Mouse (Mus musculus): Measurements from ENCODE around the gene Isca1. TPM values are rescaled to one million over a fixed set of nuclear protein-coding genes. Genes with fewer than 3 reads are reported as not detected.
A peak's percentile ranks its signal among the peaks of the same experiment; 100 is the strongest.
"Not testable (repeated sequence)": the region's sequence is repeated elsewhere in the genome, so short reads cannot be mapped to it uniquely, and the experiment has no call there.

Isca1 gene
- polyA plus RNA-seq, 1 experiment = 68.6 TPM

- peaks cover 100% of the 10 kb centered on the region for H3K36me3 ChIP-seq (ENCODE audit: control insufficient read depth)
- no peak for TF ChIP-seq TAL1 (IDR thresholded peaks at IDR 0.05; ENCODE audit: low read length)
- no peak for TF ChIP-seq GATA1 (IDR thresholded peaks at IDR 0.05; ENCODE audit: low read length)
- H3K27me3 ChIP-seq (ENCODE audit: control insufficient read depth) = no peaks in the 10 kb centered on the region
- no peak overlapping the region for H3K4me3 ChIP-seq (replicated peaks)
- peaks cover 92% of the 10 kb centered on the region for H3K4me1 ChIP-seq (ENCODE audit: control insufficient read depth)
- no peaks in the 10 kb centered on the region for H3K9me3 ChIP-seq (ENCODE audit: control insufficient read depth, low read length)
Measured at GRCm38 (mm10) chr13:59794786-59795185, 25.2 kb upstream of the Isca1 start.

- H3K36me3 ChIP-seq (ENCODE audit: control insufficient read depth) = peaks cover 99% of the 10 kb centered on the region
- H3K4me3 ChIP-seq (replicated peaks) = no peak within 1 kb of the TSS
- no peak for TF ChIP-seq GATA1 (IDR thresholded peaks at IDR 0.05; ENCODE audit: low read length)
- TF ChIP-seq TAL1 (IDR thresholded peaks at IDR 0.05; ENCODE audit: low read length) = no peak
- peaks cover 14% of the 10 kb centered on the region for H3K4me1 ChIP-seq (ENCODE audit: control insufficient read depth)
- H3K9me3 ChIP-seq (ENCODE audit: control insufficient read depth, low read length) = peaks cover 11% of the 10 kb centered on the region
- no peaks in the 10 kb centered on the region for H3K27me3 ChIP-seq (ENCODE audit: control insufficient read depth)
Measured at GRCm38 (mm10) chr13:59782145-59782544, 12.5 kb upstream of the Isca1 start, which contains the start of gene Gm49354. Gene Gm49354, minus strand, starts transcription at chr13:59782245.

GRCm38 (mm10) chr13:59779744-59780264 lies 10.2 kb upstream of the Isca1 start:
- H3K4me3 ChIP-seq (replicated peaks); H3K27me3 ChIP-seq (ENCODE audit: control insufficient read depth): not testable (repeated sequence)
- Histone ChIP-seq H3K9me3 (ENCODE audit: control insufficient read depth, low read length) (peaks cover 11% of the 10 kb centered on the region), H3K36me3 (ENCODE audit: control insufficient read depth) (peaks cover 99% of the 10 kb centered on the region), H3K4me1 (ENCODE audit: control insufficient read depth) (peaks cover 29% of the 10 kb centered on the region)

- peaks cover 30% of the 10 kb centered on the region for H3K4me1 ChIP-seq (ENCODE audit: control insufficient read depth)
- H3K4me3 ChIP-seq (replicated peaks) = no peak overlapping the region
- no peaks in the 10 kb centered on the region for H3K27me3 ChIP-seq (ENCODE audit: control insufficient read depth)
- no peak for TF ChIP-seq GATA1 (IDR thresholded peaks at IDR 0.05; ENCODE audit: low read length)
- TF ChIP-seq TAL1 (IDR thresholded peaks at IDR 0.05; ENCODE audit: low read length) = no peak
- peaks cover 11% of the 10 kb centered on the region for H3K9me3 ChIP-seq (ENCODE audit: control insufficient read depth, low read length)
- peaks cover 99% of the 10 kb centered on the region for H3K36me3 ChIP-seq (ENCODE audit: control insufficient read depth)
Measured at GRCm38 (mm10) chr13:59779213-59779612, 9.6 kb upstream of the Isca1 start.

GRCm38 (mm10) chr13:59775168-59775567 lies 5.6 kb upstream of the Isca1 start:
- Histone ChIP-seq H3K27me3 (ENCODE audit: control insufficient read depth) (no peaks in the 10 kb centered on the region), H3K4me1 (ENCODE audit: control insufficient read depth) (peaks cover 67% of the 10 kb centered on the region), H3K36me3 (ENCODE audit: control insufficient read depth) (peaks cover 99% of the 10 kb centered on the region), H3K9me3 (ENCODE audit: control insufficient read depth, low read length) (peaks cover 1% of the 10 kb centered on the region), H3K4me3 (replicated peaks) (no peak overlapping the region)
- TF ChIP-seq TAL1 (IDR thresholded peaks at IDR 0.05; ENCODE audit: low read length) (no peak), GATA1 (IDR thresholded peaks at IDR 0.05; ENCODE audit: low read length) (no peak)

- Histone ChIP-seq H3K4me1 (ENCODE audit: control insufficient read depth) (peaks cover 77% of the 10 kb centered on the region), H3K9me3 (ENCODE audit: control insufficient read depth, low read length) (no peaks in the 10 kb centered on the region), H3K4me3 (replicated peaks) (peak overlapping the region; percentile 100), H3K27me3 (ENCODE audit: control insufficient read depth) (no peaks in the 10 kb centered on the region), H3K36me3 (ENCODE audit: control insufficient read depth) (peaks cover 94% of the 10 kb centered on the region)
- TF ChIP-seq TAL1 (IDR thresholded peaks at IDR 0.05; ENCODE audit: low read length) (no peak), GATA1 (IDR thresholded peaks at IDR 0.05; ENCODE audit: low read length) (no peak)
Measured at GRCm38 (mm10) chr13:59771257-59771656, 1.6 kb upstream of the Isca1 start.

- H3K27me3 ChIP-seq (ENCODE audit: control insufficient read depth) = no peaks in the 10 kb centered on the region
- peak overlapping the region; percentile 100 for H3K4me3 ChIP-seq (replicated peaks)
- H3K4me1 ChIP-seq (ENCODE audit: control insufficient read depth) = peaks cover 79% of the 10 kb centered on the region
- H3K36me3 ChIP-seq (ENCODE audit: control insufficient read depth) = peaks cover 94% of the 10 kb centered on the region
- no peaks in the 10 kb centered on the region for H3K9me3 ChIP-seq (ENCODE audit: control insufficient read depth, low read length)
- TF ChIP-seq TAL1 (IDR thresholded peaks at IDR 0.05; ENCODE audit: low read length) = no peak
- peak; percentile 44; the same call in 1 of the 2 replicates for TF ChIP-seq GATA1 (IDR thresholded peaks at IDR 0.05; ENCODE audit: low read length)
Measured at GRCm38 (mm10) chr13:59770847-59771246, 1.2 kb upstream of the Isca1 start.

GRCm38 (mm10) chr13:59770164-59770562 lies 553 bp upstream of the Isca1 start:
- Histone ChIP-seq H3K4me3 (replicated peaks) (peak overlapping the region; percentile 100), H3K36me3 (ENCODE audit: control insufficient read depth) (peaks cover 92% of the 10 kb centered on the region), H3K9me3 (ENCODE audit: control insufficient read depth, low read length) (no peaks in the 10 kb centered on the region), H3K27me3 (ENCODE audit: control insufficient read depth) (no peaks in the 10 kb centered on the region), H3K4me1 (ENCODE audit: control insufficient read depth) (peaks cover 79% of the 10 kb centered on the region)
- TF ChIP-seq TAL1 (IDR thresholded peaks at IDR 0.05; ENCODE audit: low read length) (peak; percentile 98), GATA1 (IDR thresholded peaks at IDR 0.05; ENCODE audit: low read length) (peak; percentile 87)

GRCm38 (mm10) chr13:59768531-59768930 lies 1.1 kb downstream of the Isca1 start:
- Histone ChIP-seq H3K9me3 (ENCODE audit: control insufficient read depth, low read length) (no peaks in the 10 kb centered on the region), H3K4me3 (replicated peaks) (peak overlapping the region; percentile 100), H3K27me3 (ENCODE audit: control insufficient read depth) (no peaks in the 10 kb centered on the region), H3K4me1 (ENCODE audit: control insufficient read depth) (peaks cover 80% of the 10 kb centered on the region), H3K36me3 (ENCODE audit: control insufficient read depth) (peaks cover 91% of the 10 kb centered on the region)
- TF ChIP-seq GATA1 (IDR thresholded peaks at IDR 0.05; ENCODE audit: low read length) (no peak), TAL1 (IDR thresholded peaks at IDR 0.05; ENCODE audit: low read length) (no peak)
